Mouse (Mus musculus) midbrain, embryonic 14.5 days (tissue): ENCODE measurements around the gene Kcnq1. TPM values are rescaled to one million over a fixed set of nuclear protein-coding genes. Genes with fewer than 3 reads are reported as not detected.

ENCODE experiments used
- ATAC-seq: fragments of 200-750 bp; cut with Nextera tagmentation; 2 replicates; pipeline ENCODE4 v1.8.0; 2017; ENCODE audit warnings: moderate number of reproducible peaks, moderate library complexity; ENCODE audit not compliant: low FRiP score, low TSS enrichment
- DNase-seq: peaks from one replicate; pipeline ENCODE4 v3.0.0-alpha.2; 2015
- H3K27ac ChIP-seq: fragments of 300-500 bp; sonication (generic); replicated peaks from 2 replicates; pipeline ENCODE4 v1.5.1; 2014; ENCODE audit warnings: mild to moderate bottlenecking, low read depth, low read length, moderate library complexity
- H3K27me3 ChIP-seq: fragments of 300-500 bp; sonication (generic); 2 replicates; pipeline ENCODE4 v1.6.1; 2014; ENCODE audit warnings: low read length, control low read depth, mixed read lengths; ENCODE audit not compliant: control insufficient read depth, insufficient read depth
- H3K36me3 ChIP-seq: fragments of 300-500 bp; sonication (generic); 2 replicates; pipeline ENCODE4 v1.6.1; 2014; ENCODE audit warnings: low read length, control low read depth; ENCODE audit not compliant: control insufficient read depth, insufficient read depth
- H3K4me1 ChIP-seq: fragments of 300-500 bp; sonication (generic); 2 replicates; pipeline ENCODE4 v1.6.1; 2014; ENCODE audit warnings: mild to moderate bottlenecking, antibody characterized with exemption, low read length, control low read depth; ENCODE audit not compliant: control insufficient read depth, insufficient read depth
- H3K4me2 ChIP-seq: fragments of 300-500 bp; sonication (generic); 2 replicates; pipeline ENCODE4 v1.6.1; 2014; ENCODE audit warnings: mild to moderate bottlenecking, low read length, moderate library complexity
- H3K4me3 ChIP-seq: fragments of 300-500 bp; sonication (generic); replicated peaks from 2 replicates; pipeline ENCODE4 v1.5.1; 2014; ENCODE audit warnings: low read depth, low read length
- H3K9ac ChIP-seq: fragments of 300-500 bp; sonication (generic); replicated peaks from 2 replicates; pipeline ENCODE4 v1.6.1; 2014; ENCODE audit warnings: mild to moderate bottlenecking, low read length, moderate library complexity
- H3K9me3 ChIP-seq: fragments of 300-500 bp; sonication (generic); 2 replicates; pipeline ENCODE4 v1.6.1; 2016; ENCODE audit warnings: low read length, control low read depth, mixed read lengths; ENCODE audit not compliant: control insufficient read depth
- WGBS: fragments of 180-500 bp; shearing (Covaris S2); extraction: QIAGEN DNeasy Blood & Tissue Kit; methylation state at CpG from one replicate; pipeline ENCODE4 v1.1.7; 2014; 5-methylcytosine and 5-hydroxymethylcytosine counted together
- polyA plus RNA-seq: library from polyadenylated mRNA; unstranded; fragments of >200 nt; fragmentation: Nextera tagmentation; extraction: Ambion mirVana; gene quantifications from 2 replicates; pipeline ENCODE4 v1.2.1, GENCODE M21; 2014

The Kcnq1 gene
- polyA plus RNA-seq, 1 experiment from 2014 or later, result 1.2 TPM

DNA sequence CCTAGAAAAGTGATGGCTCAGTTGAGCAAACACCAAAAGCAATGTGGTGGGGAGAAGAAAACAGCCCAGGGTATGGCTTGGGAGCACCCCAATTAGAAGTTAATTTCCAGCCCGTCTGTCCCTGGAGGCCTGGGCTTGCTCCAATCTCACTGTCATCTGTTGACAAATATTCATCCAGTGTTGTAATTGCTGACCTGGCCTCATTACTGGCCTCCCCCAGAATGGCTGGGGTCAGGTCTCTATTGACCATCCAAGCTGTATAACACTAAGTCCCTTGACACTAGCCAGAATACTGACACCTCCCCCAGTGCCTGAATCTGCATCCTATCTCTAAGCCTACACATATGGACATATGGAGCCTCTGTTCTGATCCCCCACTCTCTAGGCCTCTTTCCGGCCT, 28.8 kb upstream of the Kcnq1 start:
- no peak for ATAC-seq
- Histone ChIP-seq H3K27me3 (no peaks in the 10 kb centered on the region), H3K36me3 (no peaks in the 10 kb centered on the region), H3K4me1 (no peaks in the 10 kb centered on the region), H3K4me3 (no peak overlapping the region), H3K4me2 (no peak overlapping the region), H3K9ac (no peak overlapping the region), H3K27ac (no peak overlapping the region), H3K9me3 (no peaks in the 10 kb centered on the region)
- 86% methylated on average over 2 of the region's 2 CpGs for WGBS
- DNase-seq, result no peak

DNA sequence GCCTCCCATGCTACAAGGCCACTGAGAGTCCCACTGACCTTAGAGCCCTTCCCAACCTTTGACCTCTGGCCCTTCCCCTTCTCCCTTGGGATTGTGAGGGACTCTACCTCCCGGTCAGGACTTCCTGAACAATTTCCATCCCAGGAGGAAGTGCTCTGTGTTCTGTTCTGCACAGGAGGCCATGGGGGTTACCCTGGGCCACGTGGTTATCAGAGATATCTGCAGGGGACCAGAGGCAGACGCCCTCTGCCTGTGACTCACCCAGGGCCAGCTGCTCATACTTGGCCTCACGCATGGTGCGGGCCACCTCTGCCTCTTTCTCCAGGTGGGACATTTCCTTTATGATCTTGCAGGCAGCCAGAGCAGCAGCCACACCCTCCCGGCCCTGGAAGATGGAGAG, 24.1 kb upstream of the Kcnq1 start:
- Histone ChIP-seq H3K9me3 (no peaks in the 10 kb centered on the region), H3K27me3 (no peaks in the 10 kb centered on the region), H3K27ac (no peak overlapping the region), H3K4me3 (no peak overlapping the region), H3K4me2 (no peak overlapping the region), H3K4me1 (no peaks in the 10 kb centered on the region), H3K36me3 (no peaks in the 10 kb centered on the region), H3K9ac (no peak overlapping the region)
- ATAC-seq (no peak), DNase-seq (no peak)
- 67% methylated on average over 6 of the region's 6 CpGs for WGBS

DNA sequence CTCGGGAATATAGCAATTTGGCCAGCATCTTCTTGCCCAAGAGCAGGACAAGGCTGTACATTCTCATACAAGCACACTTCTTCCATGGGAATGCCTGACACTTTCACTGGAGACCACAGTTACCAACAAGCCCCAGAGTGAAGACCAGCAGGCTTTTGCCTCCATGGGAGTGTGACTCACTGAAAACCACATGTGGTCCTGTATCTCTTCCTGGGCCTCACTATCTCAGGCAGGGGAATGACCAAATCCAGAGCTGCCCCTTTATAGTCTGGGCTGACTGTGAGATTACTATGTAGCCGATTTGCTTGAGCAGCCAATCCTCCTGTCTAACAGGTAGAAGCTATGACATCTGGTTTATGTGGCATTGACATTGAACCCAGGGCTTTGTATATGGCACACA, 22.5 kb upstream of the Kcnq1 start:
- Histone ChIP-seq H3K9me3 (no peaks in the 10 kb centered on the region), H3K27ac (no peak overlapping the region), H3K9ac (no peak overlapping the region), H3K4me3 (no peak overlapping the region), H3K4me2 (no peak overlapping the region), H3K36me3 (no peaks in the 10 kb centered on the region), H3K27me3 (no peaks in the 10 kb centered on the region), H3K4me1 (no peaks in the 10 kb centered on the region)
- no peak for ATAC-seq
- no peak for DNase-seq
- WGBS, result 80% methylated on average over 2 of the region's 2 CpGs

GRCm38 (mm10) chr7:143086366-143086765, 19.8 kb upstream of the Kcnq1 start:
- Histone ChIP-seq H3K27me3 (no peaks in the 10 kb centered on the region), H3K4me3 (no peak overlapping the region), H3K4me1 (no peaks in the 10 kb centered on the region), H3K9ac (no peak overlapping the region), H3K27ac (no peak overlapping the region), H3K4me2 (no peak overlapping the region), H3K9me3 (no peaks in the 10 kb centered on the region), H3K36me3 (no peaks in the 10 kb centered on the region)
- ATAC-seq, result no peak
- peak; percentile 63 for DNase-seq
- WGBS, result 57% methylated on average over 2 of the region's 2 CpGs

DNA sequence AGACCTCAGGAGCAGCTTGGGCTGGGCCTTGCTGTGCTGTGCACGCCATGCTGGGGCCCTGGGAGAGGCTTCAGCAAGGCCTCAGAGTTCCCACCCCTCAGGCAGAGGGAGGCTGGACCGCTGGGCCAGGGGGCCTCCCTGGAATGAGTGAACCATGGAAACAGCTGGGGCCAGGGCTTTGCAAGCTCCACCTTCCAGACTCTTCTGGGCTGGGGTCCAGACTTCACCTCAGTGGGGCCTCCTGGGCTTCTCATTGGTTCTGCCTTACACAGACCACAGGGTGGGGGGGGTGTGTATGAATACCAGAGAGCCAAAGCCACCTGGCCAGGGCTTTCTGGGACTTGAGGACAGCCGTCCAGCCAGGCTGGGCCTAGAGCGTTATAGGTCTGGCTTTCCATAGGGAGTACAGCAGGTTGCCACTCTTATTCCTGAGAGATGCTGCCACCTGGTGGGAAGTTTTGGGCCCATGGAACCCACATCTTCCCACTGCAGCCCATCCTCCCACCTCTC, 19.0 kb upstream of the Kcnq1 start:
- ATAC-seq, result peak; percentile 27; the same call in 1 of the 2 replicates
- 30% methylated on average over 4 of the region's 4 CpGs for WGBS
- H3K4me3 ChIP-seq, result no peak overlapping the region

GRCm38 (mm10) chr7:143093847-143094246, 12.3 kb upstream of the Kcnq1 start:
- Histone ChIP-seq H3K4me2 (no peak overlapping the region), H3K27me3 (no peaks in the 10 kb centered on the region), H3K4me3 (no peak overlapping the region), H3K4me1 (no peaks in the 10 kb centered on the region), H3K27ac (no peak overlapping the region), H3K36me3 (no peaks in the 10 kb centered on the region), H3K9ac (no peak overlapping the region), H3K9me3 (no peaks in the 10 kb centered on the region)
- ATAC-seq (no peak), DNase-seq (no peak)
- WGBS, result 71% methylated on average over 3 of the region's 3 CpGs

More for the DNA sequence above, 19.0 kb upstream of the Kcnq1 start:
- no peaks in the 10 kb centered on the region for H3K27me3 ChIP-seq
- no peaks in the 10 kb centered on the region for H3K36me3 ChIP-seq
- H3K4me1 ChIP-seq, result no peaks in the 10 kb centered on the region
- DNase-seq, result peak; percentile 59
- no peak overlapping the region for H3K4me2 ChIP-seq
- no peaks in the 10 kb centered on the region for H3K9me3 ChIP-seq
- no peak overlapping the region for H3K9ac ChIP-seq
- H3K27ac ChIP-seq, result no peak overlapping the region; the same call in 1 of the 2 replicates

GRCm38 (mm10) chr7:143094592-143095553, 11.3 kb upstream of the Kcnq1 start, which contains the start of gene Trpm5:
Gene Trpm5, minus strand, starts transcription at chr7:143094642.
- H3K36me3 ChIP-seq, result no peaks in the 10 kb centered on the region
- no peaks in the 10 kb centered on the region for H3K4me1 ChIP-seq
- H3K4me3 ChIP-seq, result no peak within 1 kb of the TSS
- no peak for ATAC-seq
- no peak within 1 kb of the TSS for H3K4me2 ChIP-seq
- H3K9me3 ChIP-seq, result no peaks in the 10 kb centered on the region
- DNase-seq, result peak; percentile 65
- H3K27ac ChIP-seq, result no peak within 1 kb of the TSS
- H3K27me3 ChIP-seq, result no peaks in the 10 kb centered on the region
- 51% methylated on average over 10 of the region's 10 CpGs for WGBS
- no peak within 1 kb of the TSS for H3K9ac ChIP-seq

DNA sequence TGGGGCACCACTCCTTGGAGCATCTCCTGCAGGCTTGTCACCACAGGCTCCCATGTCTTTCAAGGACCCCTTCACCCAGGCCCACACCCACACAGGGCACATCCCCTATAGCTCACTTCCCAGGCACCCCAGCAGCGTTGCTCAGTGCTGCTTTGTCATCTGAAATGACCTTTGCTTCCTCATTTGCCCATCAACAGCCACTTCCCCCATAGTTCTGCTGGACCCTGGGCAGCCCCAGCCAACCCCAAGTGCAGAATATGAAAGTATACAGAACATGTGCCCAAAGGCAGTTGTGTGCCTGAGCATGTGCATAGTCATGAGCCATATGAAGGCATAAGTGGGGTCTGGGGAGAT, 10.6 kb upstream of the Kcnq1 start:
- H3K4me3 ChIP-seq, result no peak overlapping the region
- no peak for DNase-seq
- no peak for ATAC-seq
- no peak overlapping the region for H3K27ac ChIP-seq
- H3K4me2 ChIP-seq, result no peak overlapping the region
- no peaks in the 10 kb centered on the region for H3K4me1 ChIP-seq
- no peaks in the 10 kb centered on the region for H3K27me3 ChIP-seq
- no peaks in the 10 kb centered on the region for H3K36me3 ChIP-seq
- WGBS, result 43% methylated on average over 1 of the region's 1 CpGs
- no peak overlapping the region for H3K9ac ChIP-seq
- H3K9me3 ChIP-seq, result no peaks in the 10 kb centered on the region

GRCm38 (mm10) chr7:143100759-143101158, 5.4 kb upstream of the Kcnq1 start:
- no peak for ATAC-seq
- H3K36me3 ChIP-seq, result no peaks in the 10 kb centered on the region
- no peak overlapping the region for H3K4me3 ChIP-seq
- H3K27ac ChIP-seq, result no peak overlapping the region
- H3K27me3 ChIP-seq, result no peaks in the 10 kb centered on the region
- H3K4me2 ChIP-seq, result no peak overlapping the region
- DNase-seq, result no peak
- H3K9me3 ChIP-seq, result no peaks in the 10 kb centered on the region
- WGBS, result 81% methylated on average over 4 of the region's 4 CpGs
- H3K9ac ChIP-seq, result no peak overlapping the region
- H3K4me1 ChIP-seq, result no peaks in the 10 kb centered on the region
